Mouse (Mus musculus) liver, embryonic 14 days (tissue): Measurements from ENCODE around the gene Npm1. TPM values are rescaled to one million over a fixed set of nuclear protein-coding genes. Genes with fewer than 3 reads are reported as not detected.

Experiments used
- polyA plus RNA-seq: library from polyadenylated mRNA; depleted of rRNA; stranded (reverse); fragments of >200 nt; gene quantifications from 2 replicates; pipeline ENCODE4 v1.2.3, GENCODE M21; 2012; rRNA removed

Npm1 gene
- polyA plus RNA-seq: 863 and 867 TPM in 2 replicates

GRCm38 (mm10) chr11:33162998-33163506 lies at the start of gene Npm1:
Gene Npm1, minus strand, starts transcription at chr11:33163206.

GRCm38 (mm10) chr11:33203383-33204328 lies 40.6 kb upstream of the Npm1 start, which contains the start of gene Tlx3:
Gene Tlx3, minus strand, starts transcription at chr11:33203589.

GRCm38 (mm10) chr11:33147171-33147571 lies 15.8 kb downstream of the Npm1 start, which contains the start of gene Fgf18:
Gene Fgf18, minus strand, starts transcription at chr11:33147400.

Other genes with a start within 250 kb of the Npm1 start
- gene Fgf18, start 15.8 kb downstream of the Npm1 start, polyA plus RNA-seq: 0.03 and 0.19 TPM in 2 replicates
- not detected in 2 replicates for gene Tlx3, start 40.4 kb upstream of the Npm1 start, polyA plus RNA-seq
- gene Gm12117, start 113.5 kb upstream of the Npm1 start, polyA plus RNA-seq: 0.03 TPM in 1 of 2 replicates, not detected in the other